Mouse (Mus musculus) hindbrain, postnatal 0 days (tissue): ENCODE measurements around the gene Gmppb. TPM values are rescaled to one million over a fixed set of nuclear protein-coding genes. Genes with fewer than 3 reads are reported as not detected.
A peak's percentile ranks its signal among the peaks of the same experiment; 100 is the strongest.

Source experiments
- ATAC-seq: fragments of 200-750 bp; cut with Nextera tagmentation; 2 replicates; pipeline ENCODE4 v1.8.0; 2017; ENCODE audit warnings: mild to moderate bottlenecking, moderate TSS enrichment, moderate library complexity
- DNase-seq: peaks from one replicate; pipeline ENCODE4 v3.0.0-alpha.2; 2015; ENCODE audit warnings: low spot score
- H3K27ac ChIP-seq: fragments of 300-500 bp; sonication (generic); 2 replicates; pipeline ENCODE4 v1.5.1; 2014; ENCODE audit warnings: mild to moderate bottlenecking
- H3K27me3 ChIP-seq: fragments of 300-500 bp; sonication (generic); 2 replicates; pipeline ENCODE4 v1.6.1; 2014; ENCODE audit warnings: low read length, mixed read lengths; ENCODE audit not compliant: insufficient read depth
- H3K36me3 ChIP-seq: fragments of 300-500 bp; sonication (generic); 2 replicates; pipeline ENCODE4 v1.6.1; 2014; ENCODE audit warnings: low read length, mixed read lengths; ENCODE audit not compliant: insufficient read depth
- H3K4me1 ChIP-seq: fragments of 300-500 bp; sonication (generic); 2 replicates; pipeline ENCODE4 v1.6.1; 2014; ENCODE audit warnings: antibody characterized with exemption, low read length, mixed read lengths; ENCODE audit not compliant: insufficient read depth
- H3K4me2 ChIP-seq: fragments of 300-500 bp; sonication (generic); 2 replicates; pipeline ENCODE4 v1.6.1; 2014; ENCODE audit warnings: low read depth, mild to moderate bottlenecking, low read length, moderate library complexity, mixed read lengths
- H3K4me3 ChIP-seq: fragments of 300-500 bp; sonication (generic); 2 replicates; pipeline ENCODE4 v1.5.1; 2014; ENCODE audit warnings: low read length
- H3K9ac ChIP-seq: fragments of 300-500 bp; sonication (generic); replicated peaks from 2 replicates; pipeline ENCODE4 v1.6.1; 2014; ENCODE audit warnings: mild to moderate bottlenecking, low read length, moderate library complexity, mixed read lengths
- H3K9me3 ChIP-seq: fragments of 300-500 bp; sonication (generic); 2 replicates; pipeline ENCODE4 v1.6.1; 2016; ENCODE audit warnings: low read length, mixed read lengths
- CTCF ChIP-seq: IDR thresholded peaks from 2 replicates; pipeline ENCODE4 v1.5.1; 2016; ENCODE audit warnings: antibody characterized with exemption, control low read depth, low read depth
- WGBS: fragments of 180-500 bp; shearing (Covaris S2); extraction: QIAGEN DNeasy Blood & Tissue Kit; methylation state at CpG from one replicate; pipeline ENCODE4 v1.1.7; 2014; 5-methylcytosine and 5-hydroxymethylcytosine counted together
- polyA plus RNA-seq: library from polyadenylated mRNA; unstranded; fragments of >200 nt; fragmentation: Nextera tagmentation; extraction: Ambion mirVana; gene quantifications from 2 replicates; pipeline ENCODE4 v1.2.1, GENCODE M21; 2015
- total RNA-seq: library from RNA; depleted of rRNA; stranded (reverse); fragments of >200 nt; gene quantifications from 2 replicates; pipeline ENCODE4 v1.2.3, GENCODE M21; 2014

Gmppb gene
- total and polyA plus RNA-seq, 2 experiments from 2014 or later: 13.0 to 17.1 TPM

- DNase-seq (no peak), ATAC-seq (no peak)
- no peak overlapping the region for H3K27ac ChIP-seq
- no peaks in the 10 kb centered on the region for H3K9me3 ChIP-seq
- H3K4me3 ChIP-seq: no peak overlapping the region
- 88% methylated on average over 2 of the region's 2 CpGs for WGBS
- peaks cover 15% of the 10 kb centered on the region for H3K36me3 ChIP-seq
- H3K9ac ChIP-seq: no peak overlapping the region
- H3K4me2 ChIP-seq: no peak overlapping the region
- no peaks in the 10 kb centered on the region for H3K27me3 ChIP-seq
- TF ChIP-seq CTCF: no peak
- no peaks in the 10 kb centered on the region for H3K4me1 ChIP-seq
Measured at GRCm38 (mm10) chr9:108035331-108036156, 13.5 kb upstream of the Gmppb start.

DNA sequence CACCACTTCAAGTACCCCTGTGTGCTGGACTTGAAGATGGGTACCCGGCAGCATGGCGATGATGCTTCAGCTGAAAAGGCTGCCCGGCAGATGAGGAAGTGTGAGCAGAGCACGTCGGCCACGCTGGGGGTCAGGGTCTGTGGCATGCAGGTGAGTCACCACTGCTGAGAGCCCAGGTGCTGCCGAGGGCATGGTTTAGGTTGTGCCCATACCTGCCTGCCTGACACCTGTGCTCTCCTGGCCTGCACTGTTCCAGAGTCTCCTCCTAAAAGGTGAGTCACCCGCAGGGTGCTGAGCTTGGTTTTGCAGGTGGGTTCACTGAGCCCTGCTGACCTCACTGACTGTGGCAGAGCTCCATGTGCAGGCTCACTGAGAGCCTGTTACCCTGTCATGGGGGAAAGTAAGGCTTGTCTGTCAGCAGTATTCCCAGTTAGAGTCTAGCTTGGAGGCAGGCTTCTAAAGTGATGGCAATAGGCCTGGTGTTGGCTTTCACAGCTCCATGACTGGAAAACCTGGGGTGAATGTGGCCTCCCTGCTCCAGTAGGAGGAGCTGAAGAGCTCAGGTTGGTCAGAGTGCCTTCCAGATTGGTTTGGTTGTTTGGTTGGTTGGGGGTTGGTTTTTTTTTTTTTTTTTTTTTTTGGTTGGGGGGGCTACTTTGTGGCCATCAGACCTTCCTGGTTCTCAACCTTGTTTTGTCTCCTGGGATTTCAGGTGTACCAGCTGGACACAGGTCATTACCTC, 4.1 kb upstream of the Gmppb start:
- WGBS: 94% methylated on average over 8 of the region's 8 CpGs
- H3K4me1 ChIP-seq: peaks cover 5% of the 10 kb centered on the region; the same call in 1 of the 2 replicates
- peaks cover 47% of the 10 kb centered on the region for H3K36me3 ChIP-seq
- no peak for DNase-seq
- H3K4me3 ChIP-seq: no peak overlapping the region
- no peak overlapping the region for H3K9ac ChIP-seq
- no peak overlapping the region for H3K4me2 ChIP-seq
- H3K27ac ChIP-seq: no peak overlapping the region
- no peaks in the 10 kb centered on the region for H3K9me3 ChIP-seq
- peak; percentile 24 for TF ChIP-seq CTCF
- no peaks in the 10 kb centered on the region for H3K27me3 ChIP-seq
- ATAC-seq: no peak

GRCm38 (mm10) chr9:108046582-108046981, 2.5 kb upstream of the Gmppb start:
- H3K36me3 ChIP-seq: peaks cover 37% of the 10 kb centered on the region

DNA sequence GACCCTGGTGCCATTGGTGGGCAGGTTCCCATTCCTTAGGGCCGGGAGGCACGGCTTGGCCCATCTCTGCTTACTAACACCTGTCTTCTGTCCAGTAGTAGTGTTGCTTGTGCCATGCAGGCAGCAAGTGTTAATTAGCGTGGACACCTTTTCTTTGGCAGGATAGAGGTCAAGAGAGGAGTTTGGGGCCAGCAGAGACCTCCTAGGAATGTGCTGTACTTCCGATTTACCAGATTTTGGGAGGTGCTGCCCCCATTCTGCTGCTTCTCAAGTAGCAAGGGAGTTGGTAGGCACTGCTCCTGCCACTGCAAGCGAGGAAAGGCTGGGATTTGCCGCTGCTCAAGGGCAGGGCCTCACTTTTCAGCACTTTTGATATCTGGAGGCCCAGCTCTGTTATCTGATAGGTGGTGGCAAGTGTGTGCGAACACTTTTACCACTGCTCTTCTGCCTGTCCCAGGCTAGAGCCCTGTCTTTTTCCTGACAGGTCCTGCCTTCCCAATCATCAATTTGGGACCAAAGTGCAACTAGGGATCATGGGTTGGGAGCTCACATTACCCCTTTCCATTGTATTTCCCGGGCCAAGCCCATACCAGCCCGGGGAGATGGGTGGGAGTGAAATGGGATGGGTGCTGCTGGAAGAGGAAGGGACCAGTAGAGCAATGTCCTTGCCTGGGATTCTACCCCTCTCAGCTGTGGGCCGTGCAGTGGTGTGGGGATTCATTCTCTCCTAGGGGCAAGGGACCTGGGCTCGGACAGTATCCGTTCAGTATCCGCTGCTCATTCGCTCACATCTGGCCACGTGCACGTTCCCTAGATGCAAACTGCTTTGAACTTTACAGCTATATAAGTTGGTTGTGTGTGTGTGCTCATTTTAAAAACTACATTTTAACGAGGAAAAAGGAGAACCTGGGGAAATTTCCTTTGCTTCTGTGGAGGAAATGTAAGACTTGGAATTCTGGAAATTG, 1.2 kb upstream of the Gmppb start:
- WGBS: 49% methylated on average over 17 of the region's 17 CpGs
- no peak for TF ChIP-seq CTCF
- no peak for ATAC-seq

More at GRCm38 (mm10) chr9:108046582-108046981, 2.5 kb upstream of the Gmppb start:
- H3K9ac ChIP-seq: no peak overlapping the region
- peaks cover 8% of the 10 kb centered on the region; the same call in 1 of the 2 replicates for H3K4me1 ChIP-seq
- no peak for DNase-seq
- H3K27me3 ChIP-seq: no peaks in the 10 kb centered on the region
- no peaks in the 10 kb centered on the region for H3K9me3 ChIP-seq
- H3K4me2 ChIP-seq: no peak overlapping the region
- TF ChIP-seq CTCF: no peak
- 84% methylated on average over 4 of the region's 4 CpGs for WGBS
- no peak for ATAC-seq
- no peak overlapping the region for H3K4me3 ChIP-seq
- H3K27ac ChIP-seq: no peak overlapping the region

GRCm38 (mm10) chr9:108048566-108048955, 481 bp upstream of the Gmppb start:
- WGBS: 2% methylated on average over 19 of the region's 19 CpGs
- DNase-seq: no peak
- Histone ChIP-seq H3K27me3 (no peaks in the 10 kb centered on the region), H3K36me3 (peaks cover 22% of the 10 kb centered on the region), H3K4me3 (peak overlapping the region; percentile 50), H3K9ac (peak overlapping the region; percentile 56), H3K4me2 (peak overlapping the region; percentile 74), H3K9me3 (no peaks in the 10 kb centered on the region), H3K27ac (peak overlapping the region; percentile 66; the same call in 1 of the 2 replicates), H3K4me1 (peaks cover 8% of the 10 kb centered on the region; the same call in 1 of the 2 replicates)
- TF ChIP-seq CTCF: no peak
- no peak; the same call in 1 of the 2 replicates for ATAC-seq

More for the DNA sequence above, 1.2 kb upstream of the Gmppb start:
- Histone ChIP-seq H3K4me1 (peaks cover 8% of the 10 kb centered on the region; the same call in 1 of the 2 replicates), H3K36me3 (peaks cover 25% of the 10 kb centered on the region), H3K27me3 (no peaks in the 10 kb centered on the region), H3K27ac (peak overlapping the region; percentile 66; the same call in 1 of the 2 replicates), H3K9ac (peak overlapping the region; percentile 56), H3K4me3 (peak overlapping the region; percentile 50), H3K4me2 (peak overlapping the region; percentile 74), H3K9me3 (no peaks in the 10 kb centered on the region)
- DNase-seq: no peak
